Mouse (Mus musculus): ENCODE measurements around the gene Actr1b.
"Not testable (repeated sequence)": the region's sequence is repeated elsewhere in the genome, so short reads cannot be mapped to it uniquely, and the experiment has no call there.

The Actr1b gene

DNA sequence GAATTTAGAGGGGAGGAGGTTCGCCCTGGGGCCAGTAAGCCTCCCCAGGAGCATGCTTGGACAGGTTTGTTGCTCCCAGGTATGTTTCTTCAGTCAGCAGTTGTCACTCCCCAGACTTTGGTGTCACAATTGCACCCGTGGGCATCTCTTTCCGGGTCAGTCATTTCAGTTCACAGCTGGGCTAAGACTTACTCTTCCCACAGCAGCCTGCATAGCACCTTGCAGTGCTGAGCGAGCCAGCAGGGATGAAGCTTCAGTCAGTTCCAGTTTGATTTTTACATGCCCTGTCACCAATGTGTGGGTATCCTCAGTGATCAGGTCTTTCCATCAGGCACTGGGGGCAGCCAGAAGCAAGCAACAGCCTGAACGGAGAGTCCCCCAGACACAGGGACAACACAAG is 17.2 kb downstream of the Actr1b start:
- no peak for DNase-seq (ENCODE audit: low read depth)

DNA sequence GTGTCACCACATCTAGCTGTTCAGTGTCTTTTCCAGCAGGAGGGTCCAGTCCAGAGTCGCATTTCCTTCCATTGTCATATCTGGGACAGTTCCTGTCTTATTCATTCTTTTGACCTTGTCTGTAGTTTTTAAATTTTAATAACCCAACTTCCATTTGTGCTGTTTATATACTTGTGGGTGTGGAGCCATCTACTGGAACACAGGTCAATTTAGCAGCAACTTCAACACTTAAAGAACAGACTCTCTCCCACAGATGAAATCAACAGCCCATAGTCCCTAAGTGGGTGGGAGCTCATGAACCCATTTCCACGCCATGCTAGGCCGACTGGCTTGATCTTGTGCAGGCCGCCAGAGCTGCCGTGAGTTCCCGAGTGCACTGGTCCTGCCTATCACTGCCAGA is 17.8 kb downstream of the Actr1b start:
- no peak for DNase-seq (ENCODE audit: low read depth)

DNA sequence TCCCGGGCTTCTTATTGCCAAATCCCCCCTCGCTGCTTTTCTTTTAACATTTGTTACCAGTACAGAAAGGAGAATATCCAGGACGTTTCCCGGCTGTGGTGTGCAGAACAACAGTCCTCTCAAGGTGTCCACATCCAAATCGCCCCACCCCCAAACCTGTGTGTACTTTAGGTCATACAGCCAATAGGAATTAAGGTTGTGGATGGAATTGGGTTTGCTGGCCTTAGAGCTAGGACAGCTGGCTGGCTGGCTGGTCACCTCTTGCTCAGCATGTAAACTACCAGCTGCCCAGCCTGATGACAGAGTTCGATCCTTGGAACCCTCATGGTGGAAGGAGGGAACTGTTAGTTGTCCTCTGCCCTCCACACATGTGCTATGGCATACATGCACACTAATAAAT is 19.4 kb downstream of the Actr1b start:
- DNase-seq (ENCODE audit: low read depth) = no peak

DNA sequence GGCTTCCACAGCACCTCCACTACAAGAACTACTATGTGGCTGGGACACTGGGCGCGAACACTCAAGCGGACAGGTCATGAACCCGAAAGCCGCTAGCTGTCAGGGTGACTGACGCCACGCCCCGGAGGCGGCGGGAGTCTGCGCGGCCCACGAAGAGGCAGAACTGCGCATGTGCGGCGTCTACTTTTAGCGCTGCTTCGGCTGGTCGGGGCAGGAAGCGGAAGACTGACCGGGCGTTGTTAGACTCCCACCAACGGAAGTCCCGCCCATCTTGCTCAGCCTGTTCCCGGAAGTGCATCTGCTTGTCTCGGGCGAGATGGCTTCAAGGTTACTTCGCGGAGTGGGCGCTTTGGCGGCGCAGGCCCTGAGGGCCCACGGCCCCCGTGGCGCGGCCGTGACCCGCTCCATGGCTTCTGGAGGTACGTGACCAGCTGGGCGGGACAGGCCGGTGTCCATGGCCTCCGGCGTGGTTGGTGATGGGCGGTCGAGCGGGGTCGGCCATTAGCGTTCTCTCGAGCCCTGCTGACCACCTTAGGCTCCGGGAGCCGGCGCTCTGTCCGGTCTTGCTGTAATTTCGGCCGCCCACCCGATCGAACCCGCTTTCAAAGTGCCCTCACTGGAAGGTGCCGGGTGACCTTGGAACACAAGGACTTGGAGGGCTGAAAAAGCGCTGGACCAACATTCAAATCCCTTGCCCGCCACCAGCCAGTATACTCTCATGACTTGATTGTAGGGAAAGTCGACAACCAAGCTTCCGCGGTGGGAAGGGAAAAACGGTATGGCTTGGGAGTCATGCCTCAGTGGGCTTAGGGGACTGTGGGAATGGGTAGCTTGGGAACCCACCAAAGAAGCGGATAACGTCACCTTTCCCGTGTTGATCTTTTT is 22.7 kb downstream of the Actr1b start, which contains the start of gene Cox5b:
TSS of gene Cox5b (plus strand) at position 179 of the 885 bp plus-strand sequence.
- DNase-seq (ENCODE audit: low read depth) = peak; percentile 98

DNA sequence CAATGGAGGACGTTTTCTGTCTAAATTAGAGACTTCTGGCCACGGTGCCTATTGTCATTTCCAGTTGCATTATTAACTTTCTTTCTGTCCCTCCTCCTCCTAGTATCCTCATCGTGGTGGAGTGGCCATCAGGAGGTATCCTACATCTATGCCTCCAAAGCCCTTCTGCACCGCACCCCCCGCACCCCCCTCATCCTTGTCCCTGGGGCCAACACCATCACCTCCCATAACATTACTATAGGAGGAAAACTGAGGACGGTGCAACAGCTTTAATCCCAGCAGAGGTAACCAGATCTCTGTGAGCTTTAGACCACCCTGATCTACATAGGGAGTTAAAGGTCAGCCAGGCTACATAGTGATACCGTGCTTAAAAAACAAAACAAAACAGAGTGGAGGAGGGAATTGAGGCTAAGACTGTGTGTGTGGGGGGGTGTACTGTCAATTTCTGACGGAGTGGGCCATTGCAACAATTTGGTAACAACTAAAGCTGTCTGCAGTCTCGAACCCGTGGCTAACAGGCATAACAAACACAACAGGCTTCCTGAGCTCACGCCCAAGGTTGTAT is 23.5 kb downstream of the Actr1b start:
- DNase-seq (ENCODE audit: low read depth) = no peak

DNA sequence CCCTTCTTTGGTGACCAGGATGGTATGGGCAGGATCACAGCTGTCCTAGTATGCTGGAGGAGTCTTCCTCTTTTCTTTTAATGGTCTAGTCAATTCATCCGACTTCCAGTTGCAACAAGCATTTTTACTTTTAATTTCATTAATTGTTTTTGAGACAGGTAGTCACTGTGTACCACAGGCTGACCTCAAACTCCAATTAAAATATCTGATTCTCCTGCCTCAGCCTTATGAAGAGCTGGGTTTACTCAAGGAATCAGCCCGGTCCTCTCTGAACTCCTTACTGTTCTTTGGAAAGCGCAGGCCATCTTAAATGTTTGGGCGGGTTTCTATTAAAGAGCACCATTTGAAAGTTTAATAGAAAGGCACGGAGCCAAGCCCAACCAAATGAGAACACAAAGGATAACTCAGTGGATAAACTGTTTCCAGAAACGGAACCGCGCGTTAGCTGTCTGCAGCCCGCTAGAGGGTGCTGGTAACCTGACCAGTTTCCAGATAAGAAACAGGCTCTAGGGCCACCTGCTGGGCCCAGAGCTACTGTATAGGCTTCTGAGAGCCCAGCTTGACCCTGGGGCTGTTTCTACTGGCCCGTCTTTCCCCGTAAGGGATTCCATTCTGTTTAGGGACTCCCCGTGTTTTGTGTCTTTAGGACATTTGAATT is 30.3 kb downstream of the Actr1b start:
- DNase-seq (ENCODE audit: low read depth) = peak; percentile 78

DNA sequence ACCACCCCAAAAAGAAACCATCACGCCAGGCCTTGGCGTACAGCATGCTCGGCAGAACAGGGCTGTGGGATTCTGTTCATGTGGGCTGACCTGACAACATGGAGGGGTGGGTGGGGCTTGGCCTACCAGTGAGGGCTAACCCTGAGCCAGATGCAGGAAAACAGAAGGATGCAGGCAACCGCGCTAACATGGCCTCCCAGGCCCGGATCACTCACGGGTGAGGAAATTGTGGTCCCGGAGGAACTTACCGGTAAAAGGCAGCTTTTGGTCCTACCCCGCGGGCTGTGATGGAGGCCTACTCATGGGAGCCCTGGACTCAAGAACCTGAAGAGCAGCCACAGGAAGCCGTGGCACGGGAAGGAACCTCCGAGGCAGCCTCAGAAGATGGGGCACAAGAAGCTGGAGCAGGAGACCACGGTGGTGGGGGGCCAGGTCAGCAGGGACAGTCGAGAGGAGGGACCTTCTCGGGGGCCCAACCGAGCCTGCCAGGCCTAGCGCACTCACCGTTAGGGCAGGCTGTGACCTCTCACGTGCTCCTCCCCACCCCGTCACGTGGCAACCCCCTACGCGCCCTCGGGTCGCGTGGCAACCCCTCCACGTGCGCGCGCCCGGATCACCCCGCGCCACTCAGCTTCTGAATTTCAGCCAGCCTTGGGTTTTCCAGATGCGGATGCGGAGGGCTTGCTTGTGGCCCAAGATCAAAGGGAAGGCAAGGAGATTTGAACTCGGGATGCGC is 31.4 kb downstream of the Actr1b start, which contains the start of gene Fam178b:
TSS of gene Fam178b (minus strand) at position 564 of the 736 bp plus-strand sequence.
- DNase-seq (ENCODE audit: low read depth) = no peak

DNA sequence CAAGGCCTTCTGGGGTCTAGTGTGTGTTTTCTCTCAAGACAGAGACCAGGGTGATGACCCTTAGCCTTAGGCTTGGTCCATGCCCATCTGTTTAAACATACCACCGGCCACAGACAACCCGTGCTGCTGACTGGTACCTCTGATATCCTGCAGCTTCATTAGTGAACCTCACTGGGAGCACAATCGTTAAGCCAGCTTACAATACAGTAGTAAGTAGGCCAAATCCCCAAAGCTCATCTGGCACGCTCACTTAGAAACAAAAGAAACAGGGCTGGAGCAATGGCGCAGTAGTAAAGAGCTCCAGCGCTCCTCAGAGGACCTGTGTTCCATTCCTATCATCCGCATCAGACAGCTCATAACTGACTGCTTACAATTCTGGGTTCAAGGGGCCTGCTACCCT is 33.3 kb downstream of the Actr1b start:
- no peak for DNase-seq (ENCODE audit: low read depth)

DNA sequence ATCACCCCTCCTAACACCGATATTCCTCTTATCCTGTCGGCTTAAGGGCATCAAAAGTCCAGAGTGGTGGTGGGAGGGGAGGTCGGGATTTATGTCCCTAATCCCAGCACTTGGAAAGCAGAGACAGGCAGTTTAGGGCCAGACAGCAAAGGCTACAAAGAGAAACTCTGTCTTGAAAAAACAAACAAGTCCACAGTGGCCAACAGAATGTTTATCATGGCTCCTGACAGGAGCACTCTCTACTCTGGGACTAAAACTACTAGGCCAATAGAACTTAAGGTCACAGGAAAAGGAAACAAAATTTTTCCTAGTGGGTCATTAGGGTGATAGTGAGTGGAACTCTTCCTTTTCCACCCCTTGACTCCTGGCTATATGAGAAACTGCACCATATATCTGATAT is 39.3 kb downstream of the Actr1b start:
- DNase-seq (ENCODE audit: low read depth) = no peak

DNA sequence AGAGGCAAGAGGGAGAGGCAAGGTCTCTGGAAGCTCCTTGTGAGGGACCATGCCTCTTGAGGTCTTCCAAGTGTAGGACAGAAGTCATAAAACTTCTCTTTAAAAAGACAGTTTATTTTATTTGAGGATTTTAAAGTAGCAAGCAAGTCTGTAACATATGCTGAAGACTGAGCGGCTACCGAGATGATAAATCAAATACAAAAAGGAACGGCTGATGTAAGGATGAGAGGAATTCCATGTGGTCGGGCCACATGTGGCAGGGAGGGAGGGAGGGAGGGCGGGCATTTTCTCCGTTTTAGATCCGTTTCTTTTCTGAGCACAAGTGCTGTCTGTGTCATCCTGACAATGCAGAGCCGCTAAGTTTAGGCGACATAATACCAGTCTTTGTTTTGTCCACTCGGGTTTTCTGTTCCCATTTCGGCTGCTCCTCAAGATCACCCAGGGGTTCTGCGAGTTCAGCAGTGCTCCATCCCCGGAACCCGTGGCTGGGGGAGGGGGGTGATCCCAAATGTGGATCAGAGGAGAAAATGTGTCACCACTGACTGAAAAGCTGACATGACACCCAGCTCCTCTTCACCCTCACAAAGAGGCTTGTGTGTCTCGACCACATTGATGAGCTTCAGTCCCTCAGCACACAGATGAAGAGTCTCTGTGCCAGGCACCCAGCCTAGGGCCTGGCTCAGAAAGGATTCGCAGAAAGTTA is 41.4 kb downstream of the Actr1b start:
- DNase-seq (ENCODE audit: low read depth) = no peak

DNA sequence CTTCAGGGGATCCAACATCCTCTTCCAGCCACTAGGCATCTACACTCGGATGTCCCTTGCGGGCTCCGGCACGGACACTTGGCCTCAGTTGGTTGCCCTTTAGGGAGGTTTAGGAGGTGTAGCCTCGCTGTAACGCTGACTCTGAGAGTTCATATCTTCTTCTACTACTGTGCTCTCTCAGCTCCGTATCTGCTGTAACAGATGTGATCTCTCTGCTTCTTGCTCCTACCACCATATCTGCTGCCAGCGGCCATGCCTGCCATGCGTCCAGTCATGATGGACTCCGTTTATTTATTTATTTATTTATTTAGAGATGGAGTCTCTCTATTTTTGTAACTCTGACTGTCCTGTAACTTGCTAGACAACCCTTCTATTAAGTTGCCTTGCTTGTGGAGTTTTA is 43.0 kb downstream of the Actr1b start:
- no peak for DNase-seq (ENCODE audit: low read depth)

DNA sequence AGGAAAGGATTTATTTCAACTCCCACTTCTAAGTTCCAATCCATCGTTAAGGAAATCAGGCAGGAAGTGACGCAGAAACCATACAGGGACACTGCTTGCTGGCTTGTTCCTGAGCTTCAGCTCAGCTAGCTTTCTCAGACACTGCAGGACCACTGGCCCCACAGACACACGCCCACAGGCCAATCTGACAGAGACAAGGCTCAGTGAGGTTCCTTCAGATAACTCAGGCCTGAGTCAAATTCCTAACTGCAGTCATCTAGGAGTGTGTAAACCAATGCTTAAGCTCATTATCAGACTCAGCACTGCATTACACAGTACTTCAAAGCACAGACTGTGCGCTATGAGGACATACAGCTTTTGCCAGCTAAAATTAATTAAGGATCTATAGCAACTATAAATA is 44.0 kb downstream of the Actr1b start:
- no peak for DNase-seq (ENCODE audit: low read depth)

DNA sequence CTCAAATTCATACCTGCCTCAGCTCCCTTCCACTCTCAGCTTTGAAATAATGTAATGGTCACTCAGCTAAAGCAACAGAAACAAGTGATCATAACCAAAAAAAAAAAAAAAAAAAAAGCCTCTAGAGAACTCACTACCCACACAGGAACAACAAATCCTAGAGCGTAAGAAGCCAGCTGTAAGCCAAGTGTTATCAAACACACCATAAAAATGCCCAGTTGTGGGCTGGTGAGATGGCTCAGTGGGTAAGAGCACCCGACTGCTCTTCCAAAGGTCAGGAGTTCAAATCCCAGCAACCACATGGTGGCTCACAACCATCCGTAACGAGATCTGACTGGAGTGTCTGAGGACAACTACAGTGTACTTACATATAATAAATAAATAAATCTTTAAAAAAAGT is 46.2 kb downstream of the Actr1b start:
- DNase-seq (ENCODE audit: low read depth) = not testable (repeated sequence)

DNA sequence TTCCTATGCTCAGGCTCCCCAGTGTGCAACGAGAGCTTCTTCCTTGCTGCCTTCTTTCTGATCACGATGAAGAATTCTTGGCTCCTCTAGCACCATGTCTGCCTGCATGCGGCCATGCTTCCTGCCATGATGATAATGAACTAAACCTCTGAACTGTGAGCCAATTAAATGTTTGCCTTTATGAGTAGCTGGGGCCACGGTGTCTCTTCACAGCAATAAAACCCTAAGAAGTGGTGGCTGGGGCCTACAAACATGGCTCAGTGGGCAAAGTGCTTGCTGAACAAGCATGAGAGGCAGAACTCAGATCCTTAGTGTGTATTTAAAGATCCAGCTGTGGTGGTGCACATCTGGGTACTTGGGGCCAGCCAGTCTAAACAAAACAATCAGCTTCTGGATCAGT is 48.3 kb downstream of the Actr1b start:
- no peak for DNase-seq (ENCODE audit: low read depth)

DNA sequence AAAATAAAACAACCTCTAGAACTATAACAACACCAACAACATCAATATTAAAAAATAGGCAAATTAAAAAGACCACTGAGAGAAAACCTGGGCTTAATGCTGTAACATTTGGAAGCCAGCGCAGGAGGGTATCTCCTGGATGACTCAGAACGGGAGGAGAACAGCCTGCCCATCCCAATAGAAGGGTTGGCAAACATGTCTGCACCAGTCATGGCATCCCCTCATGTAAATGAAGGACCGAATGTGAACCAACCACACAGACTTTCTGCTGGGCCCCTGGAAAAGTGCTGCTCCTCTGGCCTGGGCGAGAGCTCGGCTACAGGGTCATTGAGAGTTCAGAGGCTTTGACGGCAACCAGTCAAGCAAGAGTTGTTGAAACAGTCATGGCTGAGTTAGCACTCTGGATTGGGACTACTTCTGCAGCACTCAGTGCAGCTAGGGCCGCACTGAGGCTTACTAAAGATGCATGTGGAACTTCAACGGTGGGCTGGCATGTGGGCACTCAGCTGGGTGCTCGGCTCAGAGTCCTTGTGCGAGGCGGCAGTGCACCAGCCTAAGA is 49.0 kb downstream of the Actr1b start:
- no peak for DNase-seq (ENCODE audit: low read depth)

DNA sequence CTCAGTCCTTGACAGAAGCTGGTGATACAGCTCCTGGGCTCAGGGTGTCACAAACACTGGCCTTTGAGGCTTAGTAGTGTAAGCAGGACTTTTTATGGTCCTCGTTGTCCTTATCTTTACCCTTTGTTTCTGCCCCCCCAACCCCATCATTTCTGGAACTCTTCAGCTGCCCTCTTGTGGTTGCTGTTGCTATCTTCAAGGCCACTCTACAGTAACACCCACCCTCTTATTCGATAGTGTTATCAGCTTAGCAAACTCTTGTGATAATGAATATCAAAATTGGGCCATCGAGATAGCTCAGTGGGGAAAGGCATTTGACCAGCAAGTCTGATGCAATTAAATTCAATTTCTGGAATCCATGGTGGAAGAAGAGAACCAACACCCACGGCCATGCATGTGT is 49.8 kb downstream of the Actr1b start:
- DNase-seq (ENCODE audit: low read depth) = no peak

DNA sequence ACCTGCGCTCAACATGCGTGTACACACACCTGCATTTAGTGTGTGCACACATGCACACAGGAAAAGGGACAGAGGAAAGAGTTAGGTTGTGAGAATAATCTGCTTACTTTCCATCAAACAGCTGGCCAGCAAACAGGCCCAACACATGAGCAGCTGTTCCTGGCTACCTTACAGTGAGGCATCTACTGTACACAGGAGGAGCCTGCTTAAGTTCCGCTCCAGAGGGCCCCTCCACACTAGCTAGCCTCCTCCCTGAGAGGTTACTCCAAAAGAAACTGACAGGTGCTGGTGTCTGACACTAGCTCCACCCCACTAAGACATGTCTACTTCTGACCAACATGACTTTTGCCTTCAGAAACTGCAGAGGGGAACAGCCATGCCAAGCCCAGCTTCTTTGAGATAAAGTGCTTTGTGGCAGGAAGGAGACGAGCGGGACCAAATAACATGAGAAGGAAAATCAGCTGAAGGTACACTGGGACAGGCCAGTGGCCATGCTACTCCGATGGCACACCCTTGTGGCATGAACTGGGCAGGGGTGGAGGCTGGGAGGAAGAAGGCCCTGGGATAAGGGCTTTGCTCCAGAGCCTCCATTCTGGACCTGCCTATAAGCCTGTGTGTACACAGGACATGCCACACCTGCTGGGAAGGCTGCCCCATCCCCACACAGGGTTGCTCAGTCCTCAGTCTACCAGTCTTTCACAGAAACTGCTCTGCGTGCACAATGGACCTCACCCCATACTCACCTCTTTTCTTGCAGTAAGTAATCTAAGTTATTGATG is 55.4 kb downstream of the Actr1b start:
- no peak for DNase-seq (ENCODE audit: low read depth)

DNA sequence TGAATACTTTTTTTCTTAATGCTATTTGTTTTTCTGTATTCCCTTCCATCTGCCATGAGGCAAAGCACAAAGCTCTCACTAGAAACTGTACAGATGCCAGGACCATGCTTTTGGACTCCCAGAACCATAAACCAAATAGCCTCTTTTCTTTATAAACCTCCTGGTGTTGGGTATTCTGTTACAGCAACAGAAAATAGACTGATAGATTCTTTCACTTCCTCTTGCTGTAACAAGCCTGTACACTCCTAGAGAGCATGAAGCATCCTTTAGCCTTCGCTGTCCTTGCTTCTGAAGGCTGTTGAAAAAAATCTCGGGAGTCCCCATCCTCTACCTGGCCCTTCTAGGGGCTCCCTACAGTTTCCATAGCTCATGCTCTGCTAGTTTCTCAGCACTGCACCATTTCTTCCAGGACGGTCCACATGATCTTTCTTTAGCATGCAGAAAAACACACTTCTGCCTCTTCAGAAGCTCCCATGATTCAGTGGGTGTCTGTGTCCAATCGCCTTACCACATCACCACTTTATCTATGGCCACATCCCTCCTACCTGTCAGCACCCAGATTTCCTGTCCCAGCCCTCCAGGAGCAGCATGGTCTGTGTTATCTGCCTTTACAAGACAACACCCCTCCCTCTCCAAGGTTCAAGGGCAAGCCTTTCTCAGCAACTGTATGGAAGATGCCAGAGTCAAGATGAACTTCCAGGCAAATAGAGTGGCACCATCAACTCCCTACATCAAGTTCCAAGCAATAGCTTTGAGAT is 56.4 kb downstream of the Actr1b start:
- no peak for DNase-seq (ENCODE audit: low read depth)

DNA sequence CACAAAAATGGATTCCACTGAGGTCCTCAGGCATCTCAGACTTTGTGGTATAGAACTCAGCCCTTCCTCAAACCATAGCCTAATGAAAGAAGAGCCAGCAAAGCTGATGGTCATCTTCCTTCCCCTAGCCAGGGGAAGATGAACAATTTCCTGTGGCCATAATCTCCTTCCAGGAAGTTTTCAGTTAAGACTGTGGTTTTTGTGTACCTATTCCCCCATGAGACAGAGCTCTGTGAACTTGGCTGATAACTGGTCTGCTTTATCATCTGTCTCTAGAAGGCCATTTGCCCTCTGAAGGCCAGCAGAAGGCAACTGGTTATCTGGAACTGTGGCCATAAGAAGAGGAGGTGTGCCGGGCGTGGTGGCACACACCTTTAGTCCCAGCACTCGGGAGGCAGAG is 58.0 kb downstream of the Actr1b start:
- DNase-seq (ENCODE audit: low read depth) = no peak

DNA sequence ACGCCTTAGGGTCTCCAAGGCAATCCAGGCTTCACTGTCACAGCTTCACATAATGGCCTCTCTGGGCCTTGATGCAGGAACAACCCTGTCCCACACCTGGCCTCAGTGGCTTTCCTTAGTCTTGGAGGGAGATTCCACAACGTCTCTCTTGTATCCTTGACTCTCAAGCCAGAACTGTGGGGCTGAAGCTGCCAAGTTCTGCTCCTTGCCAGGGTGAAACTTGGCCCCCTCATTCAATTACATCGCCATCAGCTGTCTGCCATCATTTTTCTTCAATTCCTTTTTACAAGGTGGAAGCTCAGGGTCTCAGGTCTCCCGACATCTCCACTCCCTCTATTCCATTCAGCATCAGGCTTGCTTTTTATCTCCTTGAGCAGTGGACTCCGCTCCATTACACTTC is 59.2 kb downstream of the Actr1b start:
- no peak for DNase-seq (ENCODE audit: low read depth)
